In the genomic region with DNA sequence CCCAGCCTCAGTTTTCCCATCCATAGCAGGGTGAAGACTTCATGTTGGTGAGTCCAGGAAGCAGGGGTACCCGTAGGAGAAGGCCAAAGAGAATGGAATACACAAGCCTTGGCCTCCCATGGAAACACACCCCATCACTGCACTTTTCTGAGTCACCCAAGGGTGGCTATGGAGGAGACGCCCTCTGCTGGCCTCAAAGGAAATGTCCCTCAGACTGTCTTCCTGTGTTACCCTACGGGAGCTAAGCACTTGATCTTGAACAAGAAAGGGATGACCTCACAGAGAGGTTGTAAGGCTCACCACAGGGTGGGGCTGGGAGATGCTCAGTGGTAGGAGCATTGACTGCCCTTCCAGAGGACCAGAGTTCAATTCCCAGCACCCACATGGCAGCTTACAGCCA, we compare ENCODE assay signal across 1 mouse cellular context.
A peak's percentile ranks its signal among the peaks of the same experiment; 100 is the strongest.
TF ChIP-seq lines count a peak whose summit lies in the region.

No protein-coding gene starts in this region.

TF ChIP-seq in CH12.LX, 34 proteins besides CTCF, POLR2A, EP300 and RAD21:
- TF ChIP-seq TCF12 (IDR thresholded peaks at IDR 0.05; ENCODE audit: low read depth, low read length) (peak; percentile 9; the same call in 1 of the 2 replicates), KAT2A (IDR thresholded peaks at IDR 0.05; ENCODE audit: insufficient replicate concordance, low read length) (0 out of 2 replicates have a peak, but pooled peaks have one; percentile 16), GABPA (IDR thresholded peaks at IDR 0.05; ENCODE audit: insufficient replicate concordance, low read depth, low read length) (no peak), ZMIZ1 (IDR thresholded peaks at IDR 0.05; ENCODE audit: low read depth, low read length) (0 out of 2 replicates have a peak, but pooled peaks have one; percentile 12), BHLHE40 (IDR thresholded peaks at IDR 0.05; ENCODE audit: low read depth, low read length) (peak; percentile 10; the same call in 1 of the 2 replicates), PAX5 (IDR thresholded peaks at IDR 0.05; ENCODE audit: low read length) (no peak), CHD1 (IDR thresholded peaks at IDR 0.05; ENCODE audit: low read depth, low read length) (no peak), ETS1 (conservative IDR thresholded peaks at IDR 0.05; ENCODE audit: low read depth, low read length) (no peak), RCOR1 (conservative IDR thresholded peaks at IDR 0.05; ENCODE audit: low read depth, low read length) (no peak), ELF1 (IDR thresholded peaks at IDR 0.05; ENCODE audit: low read depth, low read length) (peak; percentile 41), JUN (IDR thresholded peaks at IDR 0.05; ENCODE audit: insufficient read depth, low read depth, low read length) (no peak), MYC (IDR thresholded peaks at IDR 0.05; ENCODE audit: low read depth, low read length) (no peak), MAFK (IDR thresholded peaks at IDR 0.05; ENCODE audit: insufficient replicate concordance, low read length) (no peak), IRF4 (IDR thresholded peaks at IDR 0.05; ENCODE audit: low read depth, low read length) (no peak), MAX (IDR thresholded peaks at IDR 0.05; ENCODE audit: low read length) (no peak), NELFE (IDR thresholded peaks at IDR 0.05; ENCODE audit: low read depth, low read length) (no peak), MAZ (IDR thresholded peaks at IDR 0.05; ENCODE audit: low read depth, low read length) (peak; percentile 56; the same call in 1 of the 2 replicates), ZNF384 (IDR thresholded peaks at IDR 0.05; ENCODE audit: low read depth, low read length) (no peak), UBTF (IDR thresholded peaks at IDR 0.05; ENCODE audit: low read depth, low read length) (no peak), HCFC1 (IDR thresholded peaks at IDR 0.05; ENCODE audit: low read depth, low read length) (no peak), USF1 (IDR thresholded peaks at IDR 0.05; ENCODE audit: low read depth, low read length) (no peak), MEF2A (IDR thresholded peaks at IDR 0.05; ENCODE audit: borderline replicate concordance, low read depth, low read length) (no peak), MXI1 (IDR thresholded peaks at IDR 0.05; ENCODE audit: low read depth, low read length) (no peak), JUND (conservative IDR thresholded peaks at IDR 0.05; ENCODE audit: low read depth, low read length) (peak; percentile 54), SIN3A (IDR thresholded peaks at IDR 0.05; ENCODE audit: low read length) (no peak; the same call in 1 of the 2 replicates), ZC3H11A (IDR thresholded peaks at IDR 0.05; ENCODE audit: low read depth, low read length) (no peak; the same call in 1 of the 2 replicates), E2F4 (IDR thresholded peaks at IDR 0.05; ENCODE audit: insufficient replicate concordance, low read depth, low read length) (no peak), POLR2AphosphoS2 (IDR thresholded peaks at IDR 0.05; ENCODE audit: low read depth, low read length) (no peak), CHD2 (IDR thresholded peaks at IDR 0.05; ENCODE audit: low read length) (no peak), USF2 (conservative IDR thresholded peaks at IDR 0.05; ENCODE audit: low read depth, low read length) (no peak), TBP (conservative IDR thresholded peaks at IDR 0.05; ENCODE audit: low read depth, low read length) (no peak), NRF1 (IDR thresholded peaks at IDR 0.05; ENCODE audit: low read depth, low read length) (no peak), ZKSCAN1 (IDR thresholded peaks at IDR 0.05; ENCODE audit: borderline replicate concordance, low read depth, low read length) (no peak), SMC3 (IDR thresholded peaks at IDR 0.05; ENCODE audit: low read depth, low read length) (peak; percentile 90)
TF ChIP-seq in CH12.LX: peak in this region for 8.
